Mouse (Mus musculus) embryonic fibroblast, embryonic 13.5 days (primary cell): ENCODE data around the gene Pinlyp.

Source experiments
- CTCF ChIP-seq: IDR thresholded peaks from 2 replicates; pipeline ENCODE4 v1.5.1; 2011; ENCODE audit warnings: mild to moderate bottlenecking, control low read depth, low read length, moderate library complexity, borderline replicate concordance; ENCODE audit not compliant: insufficient read depth
- POLR2A ChIP-seq: IDR thresholded peaks from 2 replicates; pipeline ENCODE4 v1.6.1; 2011; ENCODE audit warnings: low read depth, mild to moderate bottlenecking, control low read depth, low read length, moderate library complexity

- no peak for TF ChIP-seq POLR2A
- TF ChIP-seq CTCF = no peak
These were observed 16.3 kb downstream of the Pinlyp start for GRCm38 (mm10) chr7:24529580-24529979.
